Mouse (Mus musculus) heart, adult 2 months (tissue): ENCODE data around the gene Olfr157.

Experiments
- CTCF ChIP-seq: fragments of 200-600 bp; IDR thresholded peaks from 2 replicates; pipeline ENCODE4 v1.8.1; 2022; ENCODE audit warnings: antibody characterized with exemption, mild to moderate bottlenecking, moderate library complexity
- POLR2A ChIP-seq: fragments of 200-500 bp; IDR thresholded peaks from 2 replicates; pipeline ENCODE4 v1.6.1; 2011; ENCODE audit warnings: mild to moderate bottlenecking, low read depth, low read length, control low read depth; ENCODE audit not compliant: insufficient read depth

GRCm38 (mm10) chr4:43840101-43840500, at the start of gene Olfr157:
- TF ChIP-seq CTCF (no peak), POLR2A (no peak)
